ENCODE assay signal across 8 mouse cellular contexts in genomic region chr7:81933601-81934266, GRCm38 (mm10). TPM values are rescaled to one million over a fixed set of nuclear protein-coding genes. Genes with fewer than 3 reads are reported as not detected.
DNase-seq lines count a peak whose midpoint lies in the region; ATAC-seq and TF ChIP-seq lines count a peak whose summit lies in the region.

No protein-coding gene starts in this region.

- peaks cover 10% of the 10 kb centered on the region; the same call in 1 of the 2 replicates for H3K4me1 ChIP-seq in hindbrain, postnatal 0 days (ENCODE audit: insufficient read depth, low read length)

- peak; percentile 57 to 63 for DNase-seq in adrenal gland, adult 18-20 months (ENCODE audit: low spot score in 2 of 2)
- DNase-seq in cerebellum, postnatal 4 days (ENCODE audit: low spot score in 2 of 2), result peak; percentile 36 to 79
- peak; percentile 73 for DNase-seq in gastrocnemius, postnatal 10 days
- peak; percentile 83 for DNase-seq in hindbrain, postnatal 0 days (ENCODE audit: low spot score)
- peak; percentile 40 to 44 for DNase-seq in left cerebral cortex, adult 8-10 months (ENCODE audit: low spot score in 2 of 2)
- DNase-seq in lung, postnatal 4 days, result peak; percentile 70 to 80
- peak; percentile 76 to 80 for DNase-seq in right cerebral cortex, postnatal 10 days (ENCODE audit: low spot score in 2 of 2)

- peak overlapping the region; percentile 95 for H3K4me3 ChIP-seq in hindbrain, postnatal 0 days (ENCODE audit: low read length)

- peak overlapping the region; percentile 77 for H3K4me2 ChIP-seq in hindbrain, postnatal 0 days (ENCODE audit: low read depth, low read length)

- ATAC-seq in hindbrain, postnatal 0 days, result peak; percentile 73
- ATAC-seq in monocyte, adult 5-6 weeks (replicated peaks; ENCODE audit: insufficient number of reproducible peaks, low FRiP score, low TSS enrichment, poor library complexity, severe bottlenecking), result no peak

- peak overlapping the region; percentile 96 for H3K27ac ChIP-seq in hindbrain, postnatal 0 days

- peak overlapping the region; percentile 99 for H3K9ac ChIP-seq in hindbrain, postnatal 0 days (replicated peaks; ENCODE audit: low read length)

- no peaks in the 10 kb centered on the region for H3K9me3 ChIP-seq in hindbrain, postnatal 0 days (ENCODE audit: low read length)

- no peak for TF ChIP-seq CTCF in hindbrain, postnatal 0 days (IDR thresholded peaks at IDR 0.05; ENCODE audit: low read depth)

- H3K36me3 ChIP-seq in hindbrain, postnatal 0 days (ENCODE audit: insufficient read depth, low read length), result no peaks in the 10 kb centered on the region

- no peaks in the 10 kb centered on the region for H3K27me3 ChIP-seq in hindbrain, postnatal 0 days (ENCODE audit: insufficient read depth, low read length)

- WGBS in hindbrain, postnatal 0 days, result 1% methylated on average over 98 of the region's 103 CpGs

RNA-seq across cellular contexts. Expression of gene Hdgfl3, which starts 0.5 kb away (rescaled TPM):
- 1 to 10 TPM; 6.9 to 9.4 TPM for total RNA-seq in adrenal gland, adult 18-20 months (2021)
- 1 to 10 TPM; 6.1 to 8.7 TPM for total RNA-seq in gastrocnemius, postnatal 10 days (2021)
- total RNA-seq in hindbrain, postnatal 0 days (2014; rRNA removed), result 85.2 and 91.3 TPM in 2 replicates
- polyA plus RNA-seq in hindbrain, postnatal 0 days (2015; fragmentation: Nextera tagmentation; extraction: Ambion mirVana), result 51.5 and 53.4 TPM in 2 replicates
- total RNA-seq in left cerebral cortex, adult 8-10 months (2022), result 10 to 100 TPM; 77.1 to 89.2 (median 82.9) TPM
- total RNA-seq in monocyte, adult 5-6 weeks (2017), result 2.1 to 2.8 TPM (median 2.6 TPM) in 3 replicates

RNA-seq across cellular contexts. Expression of gene Bnc1, which starts 58.4 kb away (rescaled TPM):
- total RNA-seq in adrenal gland, adult 18-20 months (2021), result 1 to 10 TPM in 1 of 2 experiments, under 1 TPM in 1; 0.60 to 1.5 TPM
- total RNA-seq in gastrocnemius, postnatal 10 days (2021), result not detected
- 0.04 and 0.47 TPM in 2 replicates for total RNA-seq in hindbrain, postnatal 0 days (2014; rRNA removed)
- 0.04 TPM in 1 of 2 replicates, not detected in the other for polyA plus RNA-seq in hindbrain, postnatal 0 days (2015; fragmentation: Nextera tagmentation; extraction: Ambion mirVana)
- not detected for total RNA-seq in left cerebral cortex, adult 8-10 months (2022)
- total RNA-seq in monocyte, adult 5-6 weeks (2017), result not detected in 3 replicates
